ENCODE assay signal across 16 mouse cellular contexts in the genomic region with DNA sequence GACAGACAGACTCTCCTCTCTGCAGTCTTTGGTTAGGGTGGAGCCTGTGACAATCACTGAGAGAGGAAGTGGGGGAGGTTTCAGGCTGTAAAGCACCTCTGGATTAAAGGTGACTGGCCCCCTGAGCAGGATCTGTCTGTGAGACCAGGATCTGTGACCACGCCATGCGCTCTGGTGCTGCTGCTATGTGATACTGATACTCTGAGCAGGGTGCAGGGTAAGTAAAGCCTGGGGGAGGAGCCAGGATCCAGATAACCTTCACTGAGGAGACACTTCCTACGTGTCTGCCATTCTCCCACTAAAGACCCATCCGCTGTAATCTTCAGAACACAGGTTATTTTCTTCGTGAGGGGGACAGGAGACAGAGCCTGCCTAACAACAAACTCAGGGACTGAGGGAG. TPM values are rescaled to one million over a fixed set of nuclear protein-coding genes. Genes with fewer than 3 reads are reported as not detected.
DNase-seq lines count a peak whose midpoint lies in the region; ATAC-seq and TF ChIP-seq lines count a peak whose summit lies in the region.
"Had no signal": no experiment of that assay in that cellular context is flagged by ENCODE, and none has a peak within 500 bp of the region (broad histone marks: within the 10 kb centered on the region; RNA-seq: fewer than 3 reads in every experiment).

No protein-coding gene starts in this region.

- H3K4me3 ChIP-seq in gastrocnemius, adult 2 months: no peak overlapping the region
- H3K4me3 ChIP-seq in intestine, embryonic 16.5 days (ENCODE audit: low read length): no peak overlapping the region
- no peak overlapping the region for H3K4me3 ChIP-seq in intestine, embryonic 15.5 days (replicated peaks)
- no peak overlapping the region for H3K4me3 ChIP-seq in liver, postnatal 0 days (ENCODE audit: low read depth, low read length)
- H3K4me3 ChIP-seq: megakaryocyte, embryonic 14.5 days; stomach, embryonic 15.5 days had no signal

- TF ChIP-seq EP300 in liver, postnatal 0 days (IDR thresholded peaks at IDR 0.05; ENCODE audit: low read depth): no peak

- no peak for DNase-seq in gastrocnemius, adult 2 months
- DNase-seq in gastrocnemius, adult 18-20 months (ENCODE audit: low spot score): no peak
- DNase-seq in ZHBTc4 (ENCODE audit: low read depth, low spot score): peak; percentile 45
- DNase-seq in liver, postnatal 0 days: no peak
- no peak for DNase-seq in layer of hippocampus, postnatal 14 days (ENCODE audit: low spot score in 2 of 2)
- DNase-seq in left cerebral cortex, postnatal 10 days (ENCODE audit: extremely low spot score in 1 of 2, low spot score in 2 of 2): no peak
- DNase-seq: adrenal gland, adult 8-10 months; forebrain, postnatal 0 days; gastrocnemius, postnatal 36 days; lung, adult 18-20 months; thymus, postnatal 14 days had no signal

- peak; percentile 30; the same call in 1 of the 2 replicates for ATAC-seq in intestine, embryonic 16.5 days
- no peak for ATAC-seq in intestine, embryonic 15.5 days
- peak; percentile 23; the same call in 1 of the 2 replicates for ATAC-seq in liver, postnatal 0 days
- ATAC-seq: forebrain, postnatal 0 days; Patski had no signal

- no peaks in the 10 kb centered on the region for H3K36me3 ChIP-seq in intestine, embryonic 16.5 days (ENCODE audit: control insufficient read depth, insufficient read depth, low read length)
- H3K36me3 ChIP-seq in intestine, embryonic 15.5 days: 0 out of 2 replicates have a peak, but pooled peaks cover 3% of the 10 kb centered on the region
- 0 out of 2 replicates have a peak, but pooled peaks cover 3% of the 10 kb centered on the region for H3K36me3 ChIP-seq in liver, postnatal 0 days (replicated peaks; ENCODE audit: insufficient read depth, low read length)
- H3K36me3 ChIP-seq: stomach, embryonic 15.5 days had no signal

- no peak overlapping the region for H3K9ac ChIP-seq in intestine, embryonic 16.5 days (ENCODE audit: low read depth, low read length)
- H3K9ac ChIP-seq in intestine, embryonic 15.5 days: no peak overlapping the region
- H3K9ac ChIP-seq in liver, postnatal 0 days (replicated peaks): no peak overlapping the region
- H3K9ac ChIP-seq: forebrain, postnatal 0 days; stomach, embryonic 15.5 days had no signal

- H3K27me3 ChIP-seq in intestine, embryonic 16.5 days (replicated peaks; ENCODE audit: control insufficient read depth, insufficient read depth, low read length): no peaks in the 10 kb centered on the region
- no peaks in the 10 kb centered on the region for H3K27me3 ChIP-seq in intestine, embryonic 15.5 days (replicated peaks)
- H3K27me3 ChIP-seq in liver, postnatal 0 days (ENCODE audit: insufficient read depth, low read length): no peaks in the 10 kb centered on the region
- H3K27me3 ChIP-seq: Patski; stomach, embryonic 15.5 days had no signal

- intact Hi-C loops in gastrocnemius, adult 2 months (cut with DNase I): loop anchor here (5.0 kb wide), 3 partner anchors 134 to 304 kb away; no protein-coding TSS in a partner anchor
- intact Hi-C loops in left cerebral cortex, postnatal 10 days (cut with DNase I): no loop called here

- peak overlapping the region; percentile 50; the same call in 1 of the 2 replicates for H3K27ac ChIP-seq in gastrocnemius, adult 2 months
- H3K27ac ChIP-seq in intestine, embryonic 16.5 days (ENCODE audit: low read length): no peak overlapping the region
- no peak overlapping the region for H3K27ac ChIP-seq in intestine, embryonic 15.5 days
- no peak overlapping the region for H3K27ac ChIP-seq in liver, postnatal 0 days (ENCODE audit: low read depth)
- H3K27ac ChIP-seq: stomach, embryonic 15.5 days had no signal

- TF ChIP-seq CTCF in gastrocnemius, adult 2 months (IDR thresholded peaks at IDR 0.05): no peak
- TF ChIP-seq CTCF in liver, postnatal 0 days (IDR thresholded peaks at IDR 0.05; ENCODE audit: low read depth): no peak

- H3K9me3 ChIP-seq in intestine, embryonic 16.5 days (ENCODE audit: control insufficient read depth, low read length): no peaks in the 10 kb centered on the region
- H3K9me3 ChIP-seq in intestine, embryonic 15.5 days: no peaks in the 10 kb centered on the region
- H3K9me3 ChIP-seq in liver, postnatal 0 days (ENCODE audit: low read length): no peaks in the 10 kb centered on the region
- H3K9me3 ChIP-seq: megakaryocyte, embryonic 14.5 days; stomach, embryonic 15.5 days had no signal

- WGBS in intestine, embryonic 16.5 days: 58% methylated on average over 5 of the region's 5 CpGs
- WGBS in intestine, embryonic 15.5 days: 59% methylated on average over 5 of the region's 5 CpGs
- WGBS in liver, postnatal 0 days (ENCODE audit: insufficient replicate concordance): 27% methylated on average over 5 of the region's 5 CpGs

- no peak overlapping the region for H3K4me2 ChIP-seq in intestine, embryonic 16.5 days (ENCODE audit: low read depth, low read length)
- no peak overlapping the region for H3K4me2 ChIP-seq in intestine, embryonic 15.5 days (replicated peaks)
- no peak overlapping the region for H3K4me2 ChIP-seq in liver, postnatal 0 days (ENCODE audit: low read depth, low read length)
- H3K4me2 ChIP-seq: stomach, embryonic 15.5 days had no signal

- peaks cover 31% of the 10 kb centered on the region for H3K4me1 ChIP-seq in intestine, embryonic 16.5 days (ENCODE audit: control insufficient read depth, insufficient read depth, low read length)
- H3K4me1 ChIP-seq in intestine, embryonic 15.5 days (replicated peaks): peaks cover 29% of the 10 kb centered on the region
- peaks cover 8% of the 10 kb centered on the region for H3K4me1 ChIP-seq in liver, postnatal 0 days (ENCODE audit: insufficient read depth)

RNA-seq across cellular contexts. Expression of gene Pex14, which starts 53.8 kb away (rescaled TPM):
- 10 to 100 TPM; 21.6 to 24.3 TPM for total RNA-seq in gastrocnemius, adult 2 months (2021)
- 10 to 100 TPM; 22.8 to 24.0 TPM for total RNA-seq in gastrocnemius, adult 18-20 months (2021)
- polyA plus RNA-seq in intestine, embryonic 16.5 days (2015; fragmentation: Nextera tagmentation; extraction: Ambion mirVana): 63.3 and 64.3 TPM in 2 replicates
- 52.1 and 54.8 TPM in 2 replicates for polyA plus RNA-seq in intestine, embryonic 15.5 days (2015; fragmentation: Nextera tagmentation; extraction: Ambion mirVana)
- 47.5 and 53.6 TPM in 2 replicates for polyA plus RNA-seq in liver, postnatal 0 days (2015; fragmentation: Nextera tagmentation; extraction: Ambion mirVana)
- total RNA-seq in layer of hippocampus, postnatal 14 days (2021): 10 to 100 TPM; 35.8 to 37.7 TPM
- total RNA-seq in left cerebral cortex, postnatal 10 days (2021): 10 to 100 TPM; 34.8 to 36.9 TPM

RNA-seq across cellular contexts. Expression of gene Dffa, which starts 58.1 kb away (rescaled TPM):
- total RNA-seq in gastrocnemius, adult 2 months (2021): 10 to 100 TPM; 60.4 to 90.0 TPM
- total RNA-seq in gastrocnemius, adult 18-20 months (2021): 10 to 100 TPM; 72.7 to 76.3 TPM
- 50.5 and 52.2 TPM in 2 replicates for polyA plus RNA-seq in intestine, embryonic 16.5 days (2015; fragmentation: Nextera tagmentation; extraction: Ambion mirVana)
- 44.9 and 48.3 TPM in 2 replicates for polyA plus RNA-seq in intestine, embryonic 15.5 days (2015; fragmentation: Nextera tagmentation; extraction: Ambion mirVana)
- polyA plus RNA-seq in liver, postnatal 0 days (2015; fragmentation: Nextera tagmentation; extraction: Ambion mirVana): 12.5 and 13.4 TPM in 2 replicates
- 10 to 100 TPM; 46.5 to 50.6 TPM for total RNA-seq in layer of hippocampus, postnatal 14 days (2021)
- 10 to 100 TPM; 55.8 to 62.7 TPM for total RNA-seq in left cerebral cortex, postnatal 10 days (2021)
